Comparison of ENCODE assay signal across 8 mouse cellular contexts in genomic region chr6:83711725-83712475, GRCm38 (mm10). TPM values are rescaled to one million over a fixed set of nuclear protein-coding genes. Genes with fewer than 3 reads are reported as not detected.
DNase-seq lines count a peak whose midpoint lies in the region; ATAC-seq lines count a peak whose summit lies in the region.

No protein-coding gene starts in this region.

- WGBS in embryonic facial prominence, embryonic 12.5 days = under 1% methylated on average over 45 of the region's 45 CpGs
- 3% methylated on average over 45 of the region's 45 CpGs for WGBS in intestine, embryonic 16.5 days
- WGBS in neural tube, embryonic 15.5 days = 1% methylated on average over 45 of the region's 45 CpGs

- H3K4me2 ChIP-seq in embryonic facial prominence, embryonic 12.5 days (replicated peaks) = peak overlapping the region; percentile 69
- H3K4me2 ChIP-seq in intestine, embryonic 16.5 days (ENCODE audit: low read depth, low read length) = peak overlapping the region; percentile 78
- H3K4me2 ChIP-seq in neural tube, embryonic 15.5 days = peak overlapping the region; percentile 56

- peak; percentile 19 for DNase-seq in kidney, postnatal 10 days
- no peak for DNase-seq in kidney, postnatal 36 days
- DNase-seq in c-Kit-positive CD71-positive TER-119-positive erythroid progenitor cells, embryonic 14.5 days (ENCODE audit: low spot score) = no peak
- no peak for DNase-seq in gastrocnemius, postnatal 25 days
- DNase-seq in urinary bladder, postnatal 25 days (ENCODE audit: low spot score) = no peak

- H3K9ac ChIP-seq in embryonic facial prominence, embryonic 12.5 days = 0 out of 2 replicates have a peak overlapping the region, but pooled peaks have one; percentile 27
- H3K9ac ChIP-seq in intestine, embryonic 16.5 days (ENCODE audit: low read depth, low read length) = no peak overlapping the region
- H3K9ac ChIP-seq in neural tube, embryonic 15.5 days (replicated peaks) = no peak overlapping the region

- peaks cover 95% of the 10 kb centered on the region for H3K27me3 ChIP-seq in embryonic facial prominence, embryonic 12.5 days
- peaks cover 92% of the 10 kb centered on the region for H3K27me3 ChIP-seq in intestine, embryonic 16.5 days (replicated peaks; ENCODE audit: control insufficient read depth, insufficient read depth, low read length)
- H3K27me3 ChIP-seq in neural tube, embryonic 15.5 days (replicated peaks) = peaks cover 93% of the 10 kb centered on the region

- H3K27ac ChIP-seq in embryonic facial prominence, embryonic 12.5 days = no peak overlapping the region
- no peak overlapping the region for H3K27ac ChIP-seq in intestine, embryonic 16.5 days (ENCODE audit: low read length)
- no peak overlapping the region for H3K27ac ChIP-seq in neural tube, embryonic 15.5 days (replicated peaks)

- peak overlapping the region; percentile 42 for H3K4me3 ChIP-seq in embryonic facial prominence, embryonic 12.5 days
- peak overlapping the region; percentile 49 for H3K4me3 ChIP-seq in intestine, embryonic 16.5 days (ENCODE audit: low read length)
- H3K4me3 ChIP-seq in neural tube, embryonic 15.5 days (replicated peaks) = peak overlapping the region; percentile 27; the same call in 1 of the 2 replicates

- no peak for ATAC-seq in embryonic facial prominence, embryonic 12.5 days (ENCODE audit: insufficient number of reproducible peaks, insufficient read depth, low FRiP score, low TSS enrichment)
- ATAC-seq in intestine, embryonic 16.5 days = no peak
- no peak for ATAC-seq in neural tube, embryonic 15.5 days (ENCODE audit: low FRiP score)

- peaks cover 16% of the 10 kb centered on the region for H3K4me1 ChIP-seq in embryonic facial prominence, embryonic 12.5 days
- peaks cover 19% of the 10 kb centered on the region for H3K4me1 ChIP-seq in intestine, embryonic 16.5 days (ENCODE audit: control insufficient read depth, insufficient read depth, low read length)
- peaks cover 19% of the 10 kb centered on the region for H3K4me1 ChIP-seq in neural tube, embryonic 15.5 days

- H3K36me3 ChIP-seq in embryonic facial prominence, embryonic 12.5 days = no peaks in the 10 kb centered on the region
- H3K36me3 ChIP-seq in intestine, embryonic 16.5 days (ENCODE audit: control insufficient read depth, insufficient read depth, low read length) = no peaks in the 10 kb centered on the region
- no peaks in the 10 kb centered on the region for H3K36me3 ChIP-seq in neural tube, embryonic 15.5 days

- H3K9me3 ChIP-seq in embryonic facial prominence, embryonic 12.5 days = no peaks in the 10 kb centered on the region
- H3K9me3 ChIP-seq in intestine, embryonic 16.5 days (ENCODE audit: control insufficient read depth, low read length) = no peaks in the 10 kb centered on the region
- H3K9me3 ChIP-seq in neural tube, embryonic 15.5 days (replicated peaks) = no peaks in the 10 kb centered on the region

RNA-seq across cellular contexts. Expression of gene Vax2, which starts 0.8 kb away (rescaled TPM):
- polyA plus RNA-seq in embryonic facial prominence, embryonic 12.5 days (2016; fragmentation: Nextera tagmentation; extraction: Ambion mirVana) = 7.4 and 8.9 TPM in 2 replicates
- polyA plus RNA-seq in intestine, embryonic 16.5 days (2015; fragmentation: Nextera tagmentation; extraction: Ambion mirVana) = not detected in 2 replicates
- not detected in 2 replicates for polyA plus RNA-seq in neural tube, embryonic 15.5 days (2015; fragmentation: Nextera tagmentation; extraction: Ambion mirVana)
- total RNA-seq in gastrocnemius, postnatal 25 days (2021) = not detected

RNA-seq across cellular contexts. Expression of gene Atp6v1b1, which starts 30.9 kb away (rescaled TPM):
- 0.31 and 0.33 TPM in 2 replicates for polyA plus RNA-seq in embryonic facial prominence, embryonic 12.5 days (2016; fragmentation: Nextera tagmentation; extraction: Ambion mirVana)
- polyA plus RNA-seq in intestine, embryonic 16.5 days (2015; fragmentation: Nextera tagmentation; extraction: Ambion mirVana) = not detected in 2 replicates
- polyA plus RNA-seq in neural tube, embryonic 15.5 days (2015; fragmentation: Nextera tagmentation; extraction: Ambion mirVana) = not detected in 2 replicates
- total RNA-seq in gastrocnemius, postnatal 25 days (2021) = not detected

RNA-seq across cellular contexts. Expression of gene Cd207, which starts 34.2 kb away (rescaled TPM):
- polyA plus RNA-seq in embryonic facial prominence, embryonic 12.5 days (2016; fragmentation: Nextera tagmentation; extraction: Ambion mirVana) = not detected in 2 replicates
- polyA plus RNA-seq in intestine, embryonic 16.5 days (2015; fragmentation: Nextera tagmentation; extraction: Ambion mirVana) = not detected in 2 replicates
- polyA plus RNA-seq in neural tube, embryonic 15.5 days (2015; fragmentation: Nextera tagmentation; extraction: Ambion mirVana) = not detected in 2 replicates
- total RNA-seq in gastrocnemius, postnatal 25 days (2021) = not detected

RNA-seq across cellular contexts. Expression of gene Ankrd53, which starts 50.5 kb away (rescaled TPM):
- 0.27 and 0.32 TPM in 2 replicates for polyA plus RNA-seq in embryonic facial prominence, embryonic 12.5 days (2016; fragmentation: Nextera tagmentation; extraction: Ambion mirVana)
- not detected in 2 replicates for polyA plus RNA-seq in intestine, embryonic 16.5 days (2015; fragmentation: Nextera tagmentation; extraction: Ambion mirVana)
- polyA plus RNA-seq in neural tube, embryonic 15.5 days (2015; fragmentation: Nextera tagmentation; extraction: Ambion mirVana) = 0.19 TPM in 1 of 2 replicates, not detected in the other
- not detected for total RNA-seq in gastrocnemius, postnatal 25 days (2021)

RNA-seq across cellular contexts. Expression of gene Clec4f, which starts 55.9 kb away (rescaled TPM):
- polyA plus RNA-seq in embryonic facial prominence, embryonic 12.5 days (2016; fragmentation: Nextera tagmentation; extraction: Ambion mirVana) = not detected in 2 replicates
- 0.12 and 0.32 TPM in 2 replicates for polyA plus RNA-seq in intestine, embryonic 16.5 days (2015; fragmentation: Nextera tagmentation; extraction: Ambion mirVana)
- polyA plus RNA-seq in neural tube, embryonic 15.5 days (2015; fragmentation: Nextera tagmentation; extraction: Ambion mirVana) = not detected in 2 replicates
- not detected for total RNA-seq in gastrocnemius, postnatal 25 days (2021)
